Mouse (Mus musculus): ENCODE measurements around the gene Cbx1. TPM values are rescaled to one million over a fixed set of nuclear protein-coding genes. Genes with fewer than 3 reads are reported as not detected.

The Cbx1 gene
- polyA plus RNA-seq, 1 experiment from 2014 or later, result 76.7 TPM

DNA sequence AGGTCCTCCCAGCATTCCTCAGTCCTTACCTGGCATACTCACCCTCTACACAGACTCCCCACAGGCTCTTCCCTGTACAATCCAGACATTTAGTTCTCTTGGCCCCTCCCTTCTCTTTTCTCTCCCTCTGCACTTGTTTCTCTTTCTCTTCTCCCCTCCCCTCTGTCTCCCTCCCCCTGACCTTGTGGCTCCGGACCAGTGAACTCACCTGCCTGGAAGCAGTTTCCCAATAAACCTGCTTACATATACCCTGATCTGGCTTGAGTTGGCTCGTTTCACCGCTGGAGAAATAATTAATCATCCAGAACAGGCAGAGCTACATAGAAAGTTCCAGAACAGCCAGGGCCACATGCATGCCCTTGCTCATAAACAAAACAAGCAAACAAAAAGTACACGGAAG lies 42.6 kb downstream of the Cbx1 start:
- Histone ChIP-seq H3K9me3 (ENCODE audit: control insufficient read depth, low read length) (no peaks in the 10 kb centered on the region), H3K4me1 (replicated peaks; ENCODE audit: control insufficient read depth, insufficient read depth, low read length) (peaks cover 31% of the 10 kb centered on the region), H3K9ac (ENCODE audit: low read depth, low read length) (no peak overlapping the region), H3K4me2 (no peak overlapping the region), H3K4me3 (ENCODE audit: low read depth, low read length) (no peak overlapping the region), H3K27ac (ENCODE audit: low read depth, low read length) (no peak overlapping the region), H3K36me3 (ENCODE audit: control insufficient read depth, insufficient read depth, low read length) (peaks cover 7% of the 10 kb centered on the region), H3K27me3 (replicated peaks; ENCODE audit: control insufficient read depth, insufficient read depth, low read length) (no peaks in the 10 kb centered on the region)
- 76% methylated on average over 4 of the region's 4 CpGs for WGBS
- ATAC-seq (replicated peaks; ENCODE audit: low FRiP score) (no peak), DNase-seq (ENCODE audit: low spot score) (no peak)

DNA sequence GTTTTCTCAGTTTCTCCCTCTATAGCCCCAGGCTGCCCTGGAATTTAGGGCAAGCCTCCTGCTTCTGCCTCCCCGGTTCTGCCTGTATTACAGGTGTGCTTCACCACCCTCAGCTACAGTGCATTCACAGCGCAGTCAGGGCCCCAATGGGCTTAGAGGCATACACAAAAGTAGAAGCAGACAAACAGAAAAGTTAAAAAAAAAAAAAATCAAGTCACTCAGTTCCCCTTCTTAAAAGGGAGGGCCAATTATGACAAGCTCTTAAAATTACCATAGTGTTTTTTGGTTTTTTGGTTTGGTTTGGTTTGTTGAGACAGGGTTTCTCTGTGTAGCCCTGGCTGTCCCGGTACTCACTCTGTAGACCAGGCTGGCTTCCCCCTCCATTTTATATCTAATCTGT lies 43.6 kb downstream of the Cbx1 start:
- 85% methylated on average over 3 of the region's 3 CpGs for WGBS
- H3K27ac ChIP-seq (ENCODE audit: low read depth, low read length), result no peak overlapping the region

DNA sequence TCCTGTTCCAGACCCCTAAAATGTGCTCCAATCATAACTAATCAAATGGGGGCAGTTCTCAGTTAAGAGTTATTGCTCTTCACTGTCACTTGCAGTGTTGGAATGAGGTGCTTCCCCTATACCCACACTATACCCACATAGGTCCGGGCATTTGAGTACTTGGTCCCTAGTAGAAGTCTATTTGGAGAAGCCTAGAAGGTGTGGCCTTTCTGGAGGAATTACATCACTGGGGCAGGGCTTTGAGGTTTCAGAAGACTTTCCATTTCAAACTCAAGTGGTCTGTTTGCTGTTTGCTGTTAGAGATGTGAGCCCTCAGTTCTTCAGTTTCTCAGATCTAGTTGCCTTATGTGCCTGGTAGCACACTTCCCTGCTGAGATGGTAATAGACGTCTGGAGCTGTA lies 44.0 kb downstream of the Cbx1 start:
- WGBS, result 57% methylated on average over 2 of the region's 2 CpGs
- Histone ChIP-seq H3K9me3 (ENCODE audit: control insufficient read depth, low read length) (no peaks in the 10 kb centered on the region), H3K27me3 (replicated peaks; ENCODE audit: control insufficient read depth, insufficient read depth, low read length) (no peaks in the 10 kb centered on the region; the same call in 1 of the 2 replicates), H3K36me3 (ENCODE audit: control insufficient read depth, insufficient read depth, low read length) (no peaks in the 10 kb centered on the region), H3K4me3 (ENCODE audit: low read depth, low read length) (no peak overlapping the region), H3K27ac (ENCODE audit: low read depth, low read length) (no peak overlapping the region), H3K4me1 (replicated peaks; ENCODE audit: control insufficient read depth, insufficient read depth, low read length) (peaks cover 19% of the 10 kb centered on the region), H3K4me2 (no peak overlapping the region), H3K9ac (ENCODE audit: low read depth, low read length) (no peak overlapping the region)
- ATAC-seq (replicated peaks; ENCODE audit: low FRiP score), result no peak
- DNase-seq (ENCODE audit: low spot score), result no peak

More for the DNA sequence above, 43.6 kb downstream of the Cbx1 start:
- Histone ChIP-seq H3K4me1 (replicated peaks; ENCODE audit: control insufficient read depth, insufficient read depth, low read length) (peaks cover 23% of the 10 kb centered on the region), H3K27me3 (replicated peaks; ENCODE audit: control insufficient read depth, insufficient read depth, low read length) (no peaks in the 10 kb centered on the region; the same call in 1 of the 2 replicates), H3K4me3 (ENCODE audit: low read depth, low read length) (no peak overlapping the region), H3K9me3 (ENCODE audit: control insufficient read depth, low read length) (no peaks in the 10 kb centered on the region), H3K36me3 (ENCODE audit: control insufficient read depth, insufficient read depth, low read length) (peaks cover 2% of the 10 kb centered on the region; the same call in 1 of the 2 replicates), H3K4me2 (no peak overlapping the region), H3K9ac (ENCODE audit: low read depth, low read length) (no peak overlapping the region)
- ATAC-seq (replicated peaks; ENCODE audit: low FRiP score), result no peak
- DNase-seq (ENCODE audit: low spot score), result no peak

DNA sequence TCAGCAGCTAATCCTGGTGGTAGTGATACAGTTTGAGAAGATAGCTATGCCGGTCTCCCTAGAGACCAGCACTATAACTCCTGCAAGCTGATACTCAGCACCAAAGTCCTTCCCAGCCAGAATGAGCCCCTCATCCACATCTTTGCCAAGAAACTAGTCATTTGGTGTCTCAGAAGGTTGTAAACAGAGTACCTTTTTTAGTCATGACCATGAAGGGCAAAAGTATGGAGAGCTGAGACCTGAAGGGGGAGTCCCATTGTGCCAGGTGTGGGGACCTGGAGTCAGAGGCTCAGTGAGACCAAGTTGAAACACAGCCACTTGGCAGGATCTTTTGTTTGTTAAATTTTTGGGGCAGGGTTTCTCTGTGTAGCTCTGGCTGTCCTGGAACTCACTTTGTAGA lies 45.2 kb downstream of the Cbx1 start:
- no peak for DNase-seq (ENCODE audit: low spot score)
- Histone ChIP-seq H3K4me3 (ENCODE audit: low read depth, low read length) (no peak overlapping the region), H3K27me3 (replicated peaks; ENCODE audit: control insufficient read depth, insufficient read depth, low read length) (no peaks in the 10 kb centered on the region; the same call in 1 of the 2 replicates), H3K4me2 (no peak overlapping the region), H3K27ac (ENCODE audit: low read depth, low read length) (no peak overlapping the region), H3K9ac (ENCODE audit: low read depth, low read length) (no peak overlapping the region), H3K4me1 (replicated peaks; ENCODE audit: control insufficient read depth, insufficient read depth, low read length) (peaks cover 10% of the 10 kb centered on the region), H3K9me3 (ENCODE audit: control insufficient read depth, low read length) (no peaks in the 10 kb centered on the region), H3K36me3 (ENCODE audit: control insufficient read depth, insufficient read depth, low read length) (no peaks in the 10 kb centered on the region)
- no peak for ATAC-seq (replicated peaks; ENCODE audit: low FRiP score)
- WGBS, result 74% methylated on average over 1 of the region's 1 CpGs

DNA sequence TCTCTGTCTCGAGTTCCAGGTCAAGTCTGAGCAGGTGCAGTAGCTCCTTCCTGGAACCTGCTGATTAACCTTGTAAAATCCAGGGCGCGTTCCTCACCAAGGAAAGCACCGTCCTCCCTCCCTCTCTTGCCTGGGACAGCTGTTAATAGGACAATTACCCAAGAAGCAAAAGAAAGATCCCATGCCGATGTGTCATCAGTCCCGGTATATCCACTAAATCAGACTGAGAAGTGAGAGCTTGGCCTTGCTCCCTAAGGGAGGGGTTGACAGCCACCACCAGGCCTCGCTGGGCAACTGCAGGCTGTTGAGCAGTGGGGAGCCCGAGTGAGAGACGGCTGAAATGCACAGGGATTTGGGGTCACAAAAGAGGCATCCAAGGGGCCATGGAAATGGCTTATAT lies 48.4 kb downstream of the Cbx1 start:
- no peak overlapping the region for H3K4me3 ChIP-seq (ENCODE audit: low read depth, low read length)
- no peaks in the 10 kb centered on the region; the same call in 1 of the 2 replicates for H3K27me3 ChIP-seq (replicated peaks; ENCODE audit: control insufficient read depth, insufficient read depth, low read length)
- WGBS, result 37% methylated on average over 9 of the region's 9 CpGs
- H3K9ac ChIP-seq (ENCODE audit: low read depth, low read length), result no peak overlapping the region
- no peak for DNase-seq (ENCODE audit: low spot score)
- no peaks in the 10 kb centered on the region for H3K4me1 ChIP-seq (replicated peaks; ENCODE audit: control insufficient read depth, insufficient read depth, low read length)
- H3K36me3 ChIP-seq (ENCODE audit: control insufficient read depth, insufficient read depth, low read length), result no peaks in the 10 kb centered on the region
- no peak overlapping the region for H3K27ac ChIP-seq (ENCODE audit: low read depth, low read length)
- H3K9me3 ChIP-seq (ENCODE audit: control insufficient read depth, low read length), result no peaks in the 10 kb centered on the region
- no peak for ATAC-seq (replicated peaks; ENCODE audit: low FRiP score)
- no peak overlapping the region for H3K4me2 ChIP-seq

DNA sequence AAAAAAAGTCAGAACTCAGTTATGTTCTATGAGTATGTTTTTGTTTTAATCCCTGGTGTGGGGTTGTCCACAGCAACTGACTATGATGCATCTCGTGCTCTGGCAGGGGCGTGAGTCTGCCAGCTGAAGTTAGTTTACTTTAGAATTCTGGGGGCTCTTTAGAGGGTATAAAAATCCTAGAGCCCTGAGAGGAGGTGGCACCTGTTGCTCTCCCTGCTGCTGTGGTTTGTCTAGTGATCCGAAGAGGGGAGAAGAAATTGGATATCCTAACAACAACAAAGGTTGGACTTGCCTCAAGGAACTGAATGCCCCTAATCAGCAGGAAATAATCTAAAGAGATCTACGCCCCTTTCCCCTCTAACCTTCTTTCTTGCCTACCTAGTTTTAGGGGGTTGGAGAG lies 49.4 kb downstream of the Cbx1 start:
- DNase-seq (ENCODE audit: low spot score) (no peak), ATAC-seq (replicated peaks; ENCODE audit: low FRiP score) (no peak)
- Histone ChIP-seq H3K4me1 (replicated peaks; ENCODE audit: control insufficient read depth, insufficient read depth, low read length) (no peaks in the 10 kb centered on the region), H3K4me2 (no peak overlapping the region), H3K36me3 (ENCODE audit: control insufficient read depth, insufficient read depth, low read length) (no peaks in the 10 kb centered on the region), H3K27ac (ENCODE audit: low read depth, low read length) (no peak overlapping the region), H3K27me3 (replicated peaks; ENCODE audit: control insufficient read depth, insufficient read depth, low read length) (no peaks in the 10 kb centered on the region; the same call in 1 of the 2 replicates), H3K9ac (ENCODE audit: low read depth, low read length) (no peak overlapping the region), H3K4me3 (ENCODE audit: low read depth, low read length) (no peak overlapping the region), H3K9me3 (ENCODE audit: control insufficient read depth, low read length) (no peaks in the 10 kb centered on the region)
- 64% methylated on average over 4 of the region's 4 CpGs for WGBS

DNA sequence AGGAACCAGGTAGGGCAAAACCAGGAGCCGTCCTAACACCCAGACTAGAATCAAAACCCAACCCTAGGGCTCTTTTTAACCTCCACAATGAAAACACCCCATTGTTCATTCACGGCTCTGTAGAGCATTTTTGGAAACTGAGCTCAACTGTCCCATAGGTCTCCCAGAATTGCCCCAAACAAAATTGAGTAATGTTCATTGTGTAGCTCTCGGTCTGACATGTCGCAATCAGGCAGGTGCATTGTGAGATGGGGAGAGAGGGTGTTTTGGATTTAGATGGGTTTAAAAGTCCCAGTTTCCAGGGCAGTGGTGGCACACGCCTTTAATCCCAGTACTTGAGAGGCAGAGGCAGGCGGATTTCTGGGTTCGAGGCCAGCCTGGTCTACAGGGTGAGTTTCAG lies 50.5 kb downstream of the Cbx1 start:
- H3K36me3 ChIP-seq (ENCODE audit: control insufficient read depth, insufficient read depth, low read length), result no peaks in the 10 kb centered on the region
- H3K4me1 ChIP-seq (replicated peaks; ENCODE audit: control insufficient read depth, insufficient read depth, low read length), result no peaks in the 10 kb centered on the region
- H3K9ac ChIP-seq (ENCODE audit: low read depth, low read length), result no peak overlapping the region
- H3K27me3 ChIP-seq (replicated peaks; ENCODE audit: control insufficient read depth, insufficient read depth, low read length), result no peaks in the 10 kb centered on the region; the same call in 1 of the 2 replicates
- H3K27ac ChIP-seq (ENCODE audit: low read depth, low read length), result no peak overlapping the region
- no peaks in the 10 kb centered on the region for H3K9me3 ChIP-seq (ENCODE audit: control insufficient read depth, low read length)
- ATAC-seq (replicated peaks; ENCODE audit: low FRiP score) (no peak), DNase-seq (ENCODE audit: low spot score) (no peak)
- 77% methylated on average over 7 of the region's 7 CpGs for WGBS
- H3K4me3 ChIP-seq (ENCODE audit: low read depth, low read length), result no peak overlapping the region
- no peak overlapping the region for H3K4me2 ChIP-seq

DNA sequence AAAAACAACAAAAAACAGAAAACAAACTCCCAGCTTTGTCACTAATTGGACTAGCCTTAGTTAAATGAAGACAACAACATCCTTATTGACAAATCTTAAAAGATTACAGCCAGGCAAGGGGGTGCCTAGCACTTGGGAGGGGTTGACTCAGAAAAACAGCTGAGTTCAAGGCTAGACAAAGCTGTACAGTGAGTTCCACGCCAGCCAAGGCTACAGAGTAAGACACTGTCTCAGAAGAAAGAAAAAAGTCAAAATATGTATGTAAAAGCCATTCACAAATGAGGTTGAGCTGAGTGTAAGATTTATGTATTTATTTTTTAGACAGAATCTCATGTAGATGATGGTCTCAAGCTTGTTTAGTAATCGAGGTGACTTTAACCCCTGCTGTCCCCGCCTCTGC lies 51.0 kb downstream of the Cbx1 start:
- H3K4me2 ChIP-seq, result no peak overlapping the region

DNA sequence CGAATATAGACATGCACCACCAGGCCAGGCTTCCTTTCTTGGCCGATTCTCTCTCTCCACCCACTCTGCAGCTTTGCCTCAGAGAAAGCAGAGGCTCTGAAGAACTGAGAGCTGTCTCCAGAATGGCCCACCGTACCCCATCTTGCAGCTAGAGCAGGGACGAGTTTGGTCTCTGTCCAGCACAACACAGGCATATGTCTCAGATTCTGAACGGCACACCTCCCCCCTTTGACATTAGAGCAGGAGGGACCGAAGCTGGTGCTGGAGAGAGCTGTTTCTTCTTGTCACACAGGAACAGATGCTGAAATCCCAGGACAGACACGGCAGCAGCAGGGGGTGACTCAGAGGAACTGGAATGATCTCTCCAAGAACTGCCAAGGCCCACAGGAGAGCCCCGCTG lies 51.4 kb downstream of the Cbx1 start:
- H3K4me3 ChIP-seq (ENCODE audit: low read depth, low read length), result no peak overlapping the region
- no peak overlapping the region for H3K27ac ChIP-seq (ENCODE audit: low read depth, low read length)
- H3K9me3 ChIP-seq (ENCODE audit: control insufficient read depth, low read length), result no peaks in the 10 kb centered on the region
- no peak overlapping the region for H3K9ac ChIP-seq (ENCODE audit: low read depth, low read length)
- H3K27me3 ChIP-seq (replicated peaks; ENCODE audit: control insufficient read depth, insufficient read depth, low read length), result no peaks in the 10 kb centered on the region; the same call in 1 of the 2 replicates
- 55% methylated on average over 8 of the region's 8 CpGs for WGBS
- ATAC-seq (replicated peaks; ENCODE audit: low FRiP score) (no peak), DNase-seq (ENCODE audit: low spot score) (no peak)
- H3K36me3 ChIP-seq (ENCODE audit: control insufficient read depth, insufficient read depth, low read length), result no peaks in the 10 kb centered on the region
- no peak overlapping the region for H3K4me2 ChIP-seq
- no peaks in the 10 kb centered on the region for H3K4me1 ChIP-seq (replicated peaks; ENCODE audit: control insufficient read depth, insufficient read depth, low read length)

More for the DNA sequence above, 51.0 kb downstream of the Cbx1 start:
- Histone ChIP-seq H3K9me3 (ENCODE audit: control insufficient read depth, low read length) (no peaks in the 10 kb centered on the region), H3K4me3 (ENCODE audit: low read depth, low read length) (no peak overlapping the region), H3K9ac (ENCODE audit: low read depth, low read length) (no peak overlapping the region), H3K27me3 (replicated peaks; ENCODE audit: control insufficient read depth, insufficient read depth, low read length) (no peaks in the 10 kb centered on the region; the same call in 1 of the 2 replicates), H3K36me3 (ENCODE audit: control insufficient read depth, insufficient read depth, low read length) (no peaks in the 10 kb centered on the region), H3K4me1 (replicated peaks; ENCODE audit: control insufficient read depth, insufficient read depth, low read length) (no peaks in the 10 kb centered on the region), H3K27ac (ENCODE audit: low read depth, low read length) (no peak overlapping the region)
- no peak for ATAC-seq (replicated peaks; ENCODE audit: low FRiP score)
- DNase-seq (ENCODE audit: low spot score), result no peak
- 70% methylated on average over 3 of the region's 3 CpGs for WGBS

Data from liver, embryonic 11.5 days (tissue).